Mouse (Mus musculus): ENCODE data around the gene Asb6. TPM values are rescaled to one million over a fixed set of nuclear protein-coding genes. Genes with fewer than 3 reads are reported as not detected.

Asb6 gene
- polyA plus RNA-seq, 1 experiment from 2014 or later: 13.0 TPM

GRCm38 (mm10) chr2:30784078-30784994, 45.8 kb downstream of the Asb6 start:
- no peaks in the 10 kb centered on the region for H3K27me3 ChIP-seq (replicated peaks; ENCODE audit: control insufficient read depth, insufficient read depth, low read length)
- 0 out of 2 replicates have a peak, but pooled peaks cover 5% of the 10 kb centered on the region for H3K4me1 ChIP-seq (replicated peaks; ENCODE audit: control insufficient read depth, insufficient read depth, low read length)
- H3K36me3 ChIP-seq (ENCODE audit: control insufficient read depth, insufficient read depth): no peaks in the 10 kb centered on the region
- no peaks in the 10 kb centered on the region for H3K9me3 ChIP-seq (ENCODE audit: control insufficient read depth)
- 12% methylated on average over 40 of the region's 40 CpGs for WGBS
- peak overlapping the region; percentile 67 for H3K27ac ChIP-seq (ENCODE audit: low read depth, low read length)
- TF ChIP-seq CTCF (IDR thresholded peaks at IDR 0.05; ENCODE audit: low read depth): no peak; the same call in 1 of the 2 replicates
- H3K4me2 ChIP-seq (replicated peaks; ENCODE audit: low read depth): peak overlapping the region; percentile 65
- 0 out of 2 replicates have a peak, but pooled peaks have one; percentile 43 for ATAC-seq
- H3K4me3 ChIP-seq (ENCODE audit: low read depth, low read length): peak overlapping the region; percentile 26
- peak overlapping the region; percentile 43 for H3K9ac ChIP-seq (ENCODE audit: low read depth, low read length)

GRCm38 (mm10) chr2:30783346-30783745, 46.8 kb downstream of the Asb6 start:
- Histone ChIP-seq H3K36me3 (ENCODE audit: control insufficient read depth, insufficient read depth) (no peaks in the 10 kb centered on the region), H3K4me3 (ENCODE audit: low read depth, low read length) (0 out of 2 replicates have a peak overlapping the region, but pooled peaks have one; percentile 5), H3K9ac (ENCODE audit: low read depth, low read length) (no peak overlapping the region; the same call in 1 of the 2 replicates), H3K9me3 (ENCODE audit: control insufficient read depth) (no peaks in the 10 kb centered on the region), H3K4me1 (replicated peaks; ENCODE audit: control insufficient read depth, insufficient read depth, low read length) (0 out of 2 replicates have a peak, but pooled peaks cover 5% of the 10 kb centered on the region), H3K27ac (ENCODE audit: low read depth, low read length) (no peak overlapping the region), H3K4me2 (replicated peaks; ENCODE audit: low read depth) (peak overlapping the region; percentile 65), H3K27me3 (replicated peaks; ENCODE audit: control insufficient read depth, insufficient read depth, low read length) (no peaks in the 10 kb centered on the region)
- no peak for TF ChIP-seq CTCF (IDR thresholded peaks at IDR 0.05; ENCODE audit: low read depth)
- peak; percentile 18 for ATAC-seq
- WGBS: under 1% methylated on average over 13 of the region's 13 CpGs

GRCm38 (mm10) chr2:30782312-30783290, 47.5 kb downstream of the Asb6 start:
- no peak for TF ChIP-seq CTCF (IDR thresholded peaks at IDR 0.05; ENCODE audit: low read depth)
- Histone ChIP-seq H3K27me3 (replicated peaks; ENCODE audit: control insufficient read depth, insufficient read depth, low read length) (no peaks in the 10 kb centered on the region), H3K27ac (ENCODE audit: low read depth, low read length) (no peak overlapping the region), H3K4me2 (replicated peaks; ENCODE audit: low read depth) (peak overlapping the region; percentile 65), H3K4me3 (ENCODE audit: low read depth, low read length) (no peak overlapping the region), H3K9ac (ENCODE audit: low read depth, low read length) (no peak overlapping the region), H3K4me1 (replicated peaks; ENCODE audit: control insufficient read depth, insufficient read depth, low read length) (0 out of 2 replicates have a peak, but pooled peaks cover 5% of the 10 kb centered on the region), H3K36me3 (ENCODE audit: control insufficient read depth, insufficient read depth) (no peaks in the 10 kb centered on the region), H3K9me3 (ENCODE audit: control insufficient read depth) (no peaks in the 10 kb centered on the region)
- 81% methylated on average over 8 of the region's 8 CpGs for WGBS
- ATAC-seq: no peak

- no peak for TF ChIP-seq CTCF (IDR thresholded peaks at IDR 0.05; ENCODE audit: low read depth)
- WGBS: 26% methylated on average over 5 of the region's 5 CpGs
- Histone ChIP-seq H3K9ac (ENCODE audit: low read depth, low read length) (no peak overlapping the region), H3K4me1 (replicated peaks; ENCODE audit: control insufficient read depth, insufficient read depth, low read length) (0 out of 2 replicates have a peak, but pooled peaks cover 3% of the 10 kb centered on the region), H3K4me2 (replicated peaks; ENCODE audit: low read depth) (no peak overlapping the region), H3K4me3 (ENCODE audit: low read depth, low read length) (no peak overlapping the region), H3K27ac (ENCODE audit: low read depth, low read length) (no peak overlapping the region), H3K27me3 (replicated peaks; ENCODE audit: control insufficient read depth, insufficient read depth, low read length) (no peaks in the 10 kb centered on the region; the same call in 1 of the 2 replicates), H3K9me3 (ENCODE audit: control insufficient read depth) (no peaks in the 10 kb centered on the region), H3K36me3 (ENCODE audit: control insufficient read depth, insufficient read depth) (no peaks in the 10 kb centered on the region)
- ATAC-seq: no peak
Observed at GRCm38 (mm10) chr2:30779241-30779640, 50.9 kb downstream of the Asb6 start.

- H3K4me2 ChIP-seq (replicated peaks; ENCODE audit: low read depth): no peak overlapping the region
- H3K27ac ChIP-seq (ENCODE audit: low read depth, low read length): no peak overlapping the region
- ATAC-seq: no peak
- 78% methylated on average over 4 of the region's 4 CpGs for WGBS
- no peak overlapping the region for H3K9ac ChIP-seq (ENCODE audit: low read depth, low read length)
- no peak for TF ChIP-seq CTCF (IDR thresholded peaks at IDR 0.05; ENCODE audit: low read depth)
- no peaks in the 10 kb centered on the region for H3K36me3 ChIP-seq (ENCODE audit: control insufficient read depth, insufficient read depth)
- no peak overlapping the region for H3K4me3 ChIP-seq (ENCODE audit: low read depth, low read length)
- H3K9me3 ChIP-seq (ENCODE audit: control insufficient read depth): no peaks in the 10 kb centered on the region
- no peaks in the 10 kb centered on the region; the same call in 1 of the 2 replicates for H3K27me3 ChIP-seq (replicated peaks; ENCODE audit: control insufficient read depth, insufficient read depth, low read length)
- no peaks in the 10 kb centered on the region for H3K4me1 ChIP-seq (replicated peaks; ENCODE audit: control insufficient read depth, insufficient read depth, low read length)
Observed at GRCm38 (mm10) chr2:30778235-30778634, 51.9 kb downstream of the Asb6 start.

All from intestine, postnatal 0 days (tissue).